Mouse (Mus musculus): ENCODE results near the gene Skint9. TPM values are rescaled to one million over a fixed set of nuclear protein-coding genes. Genes with fewer than 3 reads are reported as not detected.
"Not testable (repeated sequence)": the region's sequence is repeated elsewhere in the genome, so short reads cannot be mapped to it uniquely, and the experiment has no call there.

Gene Skint9
- total RNA-seq (2021), result not detected
- long read RNA-seq, experiment 1, result 0 reads
- long read RNA-seq, experiment 2, result 0 reads

DNA sequence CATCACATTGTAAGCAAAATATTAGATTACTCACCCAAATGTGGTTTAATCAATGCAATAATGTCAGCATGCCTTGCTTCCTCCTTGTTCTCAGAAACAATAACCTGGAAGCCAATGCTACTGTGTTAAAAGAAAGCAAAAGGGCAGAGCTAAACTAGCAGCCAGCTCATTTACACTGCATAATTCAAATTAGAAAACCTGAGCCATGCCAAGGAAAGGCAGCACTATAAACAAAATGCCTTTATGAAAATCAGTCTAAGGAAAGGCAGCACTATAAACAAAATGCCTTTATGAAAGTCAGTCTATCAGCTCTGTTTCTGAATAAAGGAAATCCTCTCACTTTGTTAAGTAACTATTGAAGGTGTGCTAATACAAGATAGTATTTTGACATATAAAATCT, at the start of gene Skint9:
TSS of gene Skint9 (minus strand) at position 101 of the 400 bp plus-strand sequence.
- no peak for DNase-seq (ENCODE audit: low spot score in 2 of 2)

DNA sequence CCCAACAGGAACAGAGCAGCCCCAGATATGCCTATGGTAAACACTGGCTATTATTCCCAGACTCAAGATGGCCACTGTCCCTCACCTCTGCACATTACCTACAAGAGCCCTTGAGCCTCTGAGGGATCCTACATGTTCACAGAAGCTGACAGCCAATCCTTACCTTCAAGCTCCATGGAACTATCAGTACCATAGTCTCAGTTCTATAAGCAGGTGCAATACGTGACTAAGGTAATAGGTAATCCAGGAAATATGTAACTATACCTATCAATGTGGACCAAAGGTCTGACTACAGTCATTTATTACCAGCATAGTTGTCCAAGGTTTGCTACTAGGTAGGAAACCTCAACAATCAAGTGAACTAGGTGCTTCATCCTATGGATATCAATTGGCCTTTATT, 1.1 kb downstream of the Skint9 start:
- no peak for DNase-seq (ENCODE audit: low spot score in 2 of 2)

DNA sequence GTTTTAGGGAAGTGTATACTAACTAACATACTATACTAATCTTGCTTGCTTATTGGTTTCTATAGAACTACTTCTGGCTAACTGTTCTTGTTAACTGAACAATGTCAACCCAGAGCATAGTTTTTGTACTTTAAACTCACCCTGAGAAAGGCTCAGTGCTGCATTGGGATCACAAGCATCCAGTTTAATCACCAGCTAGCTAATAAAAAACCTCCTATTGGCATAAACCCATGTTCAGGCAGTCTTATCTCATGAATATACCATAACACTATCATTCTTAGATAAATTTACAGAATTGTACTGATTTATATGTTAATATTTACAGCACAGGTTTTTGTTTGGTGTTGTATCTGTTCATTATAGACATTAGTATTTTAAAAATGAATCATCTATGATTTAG, 1.6 kb downstream of the Skint9 start:
- no peak for DNase-seq (ENCODE audit: low spot score in 2 of 2)

DNA sequence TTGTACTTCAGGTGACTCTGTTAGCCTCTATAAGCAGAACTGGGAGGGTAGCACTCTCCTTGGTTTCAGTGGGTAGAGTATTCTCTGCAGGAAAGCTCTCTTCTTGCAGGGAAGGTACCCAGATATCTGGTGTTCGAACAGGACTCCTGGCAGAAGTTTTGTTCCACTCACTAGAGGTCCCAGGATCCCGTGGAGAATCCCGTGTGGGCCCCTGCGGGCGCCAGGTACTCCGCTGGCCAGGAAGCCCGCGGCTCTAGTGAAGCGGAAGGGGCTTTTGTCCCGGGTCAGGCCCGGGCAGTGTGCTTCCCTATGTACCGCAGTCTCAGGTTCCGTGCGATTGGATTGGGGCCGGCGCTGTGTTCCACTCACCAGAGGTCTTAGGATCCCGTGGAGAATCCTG, 84.7 kb downstream of the Skint9 start:
- DNase-seq (ENCODE audit: low spot score in 2 of 2), result not testable (repeated sequence)

Other genes with a start within 250 kb of the Skint9 start
- gene Skint3, start 201.7 kb downstream of the Skint9 start, total RNA-seq (2021), result not detected
- gene Skint2, start 123.2 kb upstream of the Skint9 start, total RNA-seq (2021), result not detected